Mouse (Mus musculus) G1E (cell line): ENCODE data around the gene Tnfsf12. TPM values are rescaled to one million over a fixed set of nuclear protein-coding genes. Genes with fewer than 3 reads are reported as not detected.

Experiments
- ATAC-seq: 2 replicates; pipeline ENCODE4 v1.8.0; 2016; ENCODE audit warnings: mild to moderate bottlenecking; ENCODE audit not compliant: insufficient number of reproducible peaks, poor library complexity, low FRiP score, severe bottlenecking; ENCODE audit errors: extremely low read depth
- DNase-seq: peaks from one replicate; pipeline ENCODE4 v3.0.0; 2012; ENCODE audit warnings: low spot score
- H3K27me3 ChIP-seq: 2 replicates; pipeline ENCODE4 v1.6.1; 2012; ENCODE audit warnings: mild to moderate bottlenecking, low read length, inconsistent platforms; ENCODE audit not compliant: insufficient read depth
- H3K36me3 ChIP-seq: replicated peaks from 2 replicates; pipeline ENCODE3; 2012; ENCODE audit warnings: mild to moderate bottlenecking, inconsistent platforms
- H3K4me1 ChIP-seq: 2 replicates; pipeline ENCODE4 v1.6.1; 2012; ENCODE audit warnings: low read depth, low read length, inconsistent platforms, mixed read lengths; ENCODE audit not compliant: insufficient read depth
- H3K4me3 ChIP-seq: 2 replicates; pipeline ENCODE4 v1.5.1; 2012; ENCODE audit warnings: low read depth, mild to moderate bottlenecking, inconsistent platforms, low read length, moderate library complexity, mixed read lengths
- H3K9me3 ChIP-seq: replicated peaks from 2 replicates; pipeline ENCODE4 v1.6.1; 2012; ENCODE audit warnings: inconsistent platforms
- CTCF ChIP-seq: IDR thresholded peaks from 2 replicates; pipeline ENCODE4 v1.5.1; 2012; ENCODE audit warnings: low read depth, low read length, inconsistent platforms, mixed read lengths
- GATA1 ChIP-seq: IDR thresholded peaks from 2 replicates; pipeline ENCODE4 v1.6.1; 2012; ENCODE audit warnings: borderline replicate concordance, low read length, inconsistent platforms, mixed read lengths
- GATA2 ChIP-seq: IDR thresholded peaks from 2 replicates; pipeline ENCODE4 v1.6.1; 2012; ENCODE audit warnings: low read depth, low read length, inconsistent platforms, borderline replicate concordance
- POLR2AphosphoS5 ChIP-seq: IDR thresholded peaks from 2 replicates; pipeline ENCODE4 v1.6.1; 2012; ENCODE audit warnings: low read depth, low read length, inconsistent platforms; ENCODE audit not compliant: insufficient replicate concordance
- TAL1 ChIP-seq: conservative IDR thresholded peaks from 2 replicates; pipeline ENCODE4 v1.6.1; 2012; ENCODE audit warnings: low read depth, low read length, inconsistent platforms, mixed read lengths
- polyA plus RNA-seq: library from polyadenylated mRNA; stranded (reverse); fragments of >175 nt; gene quantifications from 2 replicates; pipeline ENCODE4 v1.2.3, GENCODE M21; 2012
- total RNA-seq, 2 experiments: library from RNA; stranded (forward) in 1 of 2; stranded (reverse) in 1 of 2; fragments of 200-1000 nt in 1 of 2; fragments of >200 nt in 1 of 2; fragmentation: Nextera tagmentation in 1 of 2; gene quantifications; 2 replicates each; pipeline ENCODE4 v1.2.3; 2014 to 2017

The Tnfsf12 gene
- total and polyA plus RNA-seq, 3 experiments, result not detected

GRCm38 (mm10) chr11:69656065-69656455 lies 39.6 kb downstream of the Tnfsf12 start:
- Histone ChIP-seq H3K4me1 (peaks cover 61% of the 10 kb centered on the region), H3K36me3 (peaks cover 91% of the 10 kb centered on the region), H3K4me3 (no peak overlapping the region), H3K9me3 (no peaks in the 10 kb centered on the region), H3K27me3 (no peaks in the 10 kb centered on the region)
- ATAC-seq, result no peak
- no peak for TF ChIP-seq GATA1
- no peak for TF ChIP-seq POLR2AphosphoS5
- no peak for TF ChIP-seq CTCF
- TF ChIP-seq TAL1, result no peak
- no peak for TF ChIP-seq GATA2
- DNase-seq, result no peak

- Histone ChIP-seq H3K9me3 (no peaks in the 10 kb centered on the region), H3K27me3 (no peaks in the 10 kb centered on the region), H3K4me3 (no peak within 1 kb of the TSS), H3K36me3 (peaks cover 94% of the 10 kb centered on the region), H3K4me1 (peaks cover 59% of the 10 kb centered on the region)
- TF ChIP-seq CTCF, result no peak
- TF ChIP-seq POLR2AphosphoS5, result no peak
- TF ChIP-seq GATA1, result no peak
- no peak for TF ChIP-seq TAL1
- TF ChIP-seq GATA2, result no peak
- ATAC-seq (no peak), DNase-seq (no peak)
These were observed 40.2 kb downstream of the Tnfsf12 start, which contains the start of gene Sox15 for GRCm38 (mm10) chr11:69655264-69656064. Gene Sox15, plus strand, starts transcription at chr11:69655314.

- Histone ChIP-seq H3K4me3 (no peak overlapping the region), H3K4me1 (peaks cover 63% of the 10 kb centered on the region), H3K36me3 (peaks cover 96% of the 10 kb centered on the region), H3K9me3 (no peaks in the 10 kb centered on the region), H3K27me3 (no peaks in the 10 kb centered on the region)
- no peak for TF ChIP-seq TAL1
- TF ChIP-seq GATA1, result no peak
- no peak for TF ChIP-seq POLR2AphosphoS5
- no peak for TF ChIP-seq CTCF
- TF ChIP-seq GATA2, result no peak
- DNase-seq (no peak), ATAC-seq (no peak)
These were observed 40.9 kb downstream of the Tnfsf12 start for GRCm38 (mm10) chr11:69654760-69655159.

GRCm38 (mm10) chr11:69653399-69653798 lies 42.2 kb downstream of the Tnfsf12 start:
- H3K27me3 ChIP-seq, result no peaks in the 10 kb centered on the region
- H3K9me3 ChIP-seq, result no peaks in the 10 kb centered on the region
- H3K4me1 ChIP-seq, result peaks cover 56% of the 10 kb centered on the region
- H3K4me3 ChIP-seq, result no peak overlapping the region
- TF ChIP-seq CTCF (no peak), GATA1 (no peak), GATA2 (no peak), POLR2AphosphoS5 (no peak), TAL1 (no peak)
- peaks cover 98% of the 10 kb centered on the region for H3K36me3 ChIP-seq
- DNase-seq (no peak), ATAC-seq (no peak)

GRCm38 (mm10) chr11:69645860-69646259 lies 49.8 kb downstream of the Tnfsf12 start:
- no peak overlapping the region for H3K4me3 ChIP-seq
- H3K4me1 ChIP-seq, result peaks cover 9% of the 10 kb centered on the region
- no peaks in the 10 kb centered on the region for H3K27me3 ChIP-seq
- DNase-seq (no peak), ATAC-seq (no peak)
- H3K9me3 ChIP-seq, result no peaks in the 10 kb centered on the region
- peaks cover 95% of the 10 kb centered on the region for H3K36me3 ChIP-seq
- TF ChIP-seq CTCF, result no peak
- TF ChIP-seq GATA2, result no peak

Other genes with a start within 250 kb of the Tnfsf12 start
Only the 20 nearest of the 36 such genes appear.
- gene Wrap53, start 115.6 kb downstream of the Tnfsf12 start, total RNA-seq (2014; fragmentation: Nextera tagmentation), result 20.5 and 26.1 TPM in 2 replicates
- gene Wrap53, start 115.6 kb downstream of the Tnfsf12 start, total RNA-seq (2017), result 9.6 and 9.8 TPM in 2 replicates
- gene Wrap53, start 115.6 kb downstream of the Tnfsf12 start, polyA plus RNA-seq, result 15.7 and 22.0 TPM in 2 replicates
- 228 and 271 TPM in 2 replicates for gene Trp53, start 115.5 kb downstream of the Tnfsf12 start, total RNA-seq (2014; fragmentation: Nextera tagmentation)
- gene Trp53, start 115.5 kb downstream of the Tnfsf12 start, total RNA-seq (2017), result 52.1 and 57.4 TPM in 2 replicates
- 141 and 175 TPM in 2 replicates for gene Trp53, start 115.5 kb downstream of the Tnfsf12 start, polyA plus RNA-seq
- gene Atp1b2, start 89.9 kb downstream of the Tnfsf12 start, total RNA-seq (2014; fragmentation: Nextera tagmentation), result 84.5 and 116 TPM in 2 replicates
- gene Atp1b2, start 89.9 kb downstream of the Tnfsf12 start, total RNA-seq (2017), result 3.6 and 4.8 TPM in 2 replicates
- gene Atp1b2, start 89.9 kb downstream of the Tnfsf12 start, polyA plus RNA-seq, result 50.0 and 54.6 TPM in 2 replicates
- gene Shbg, start 77.9 kb downstream of the Tnfsf12 start, total RNA-seq (2014; fragmentation: Nextera tagmentation), result not detected in 2 replicates
- not detected in 2 replicates for gene Shbg, start 77.9 kb downstream of the Tnfsf12 start, total RNA-seq (2017)
- not detected in 2 replicates for gene Shbg, start 77.9 kb downstream of the Tnfsf12 start, polyA plus RNA-seq
- gene Sat2, start 73.8 kb downstream of the Tnfsf12 start, total RNA-seq (2014; fragmentation: Nextera tagmentation), result 2.4 and 7.3 TPM in 2 replicates
- gene Sat2, start 73.8 kb downstream of the Tnfsf12 start, total RNA-seq (2017), result 1.5 and 2.6 TPM in 2 replicates
- 0.09 TPM in 1 of 2 replicates, not detected in the other for gene Sat2, start 73.8 kb downstream of the Tnfsf12 start, polyA plus RNA-seq
- gene Fxr2, start 62.9 kb downstream of the Tnfsf12 start, total RNA-seq (2014; fragmentation: Nextera tagmentation), result 90.1 and 92.9 TPM in 2 replicates
- 44.9 and 53.6 TPM in 2 replicates for gene Fxr2, start 62.9 kb downstream of the Tnfsf12 start, total RNA-seq (2017)
- gene Fxr2, start 62.9 kb downstream of the Tnfsf12 start, polyA plus RNA-seq, result 77.8 and 82.4 TPM in 2 replicates
- 2.1 TPM in 1 of 2 replicates, not detected in the other for gene Sox15, start 40.5 kb downstream of the Tnfsf12 start, total RNA-seq (2014; fragmentation: Nextera tagmentation)
- 0.17 TPM in 1 of 2 replicates, not detected in the other for gene Sox15, start 40.5 kb downstream of the Tnfsf12 start, total RNA-seq (2017)
- gene Sox15, start 40.5 kb downstream of the Tnfsf12 start, polyA plus RNA-seq, result 0.20 and 0.36 TPM in 2 replicates
- gene Mpdu1, start 33.2 kb downstream of the Tnfsf12 start, total RNA-seq (2014; fragmentation: Nextera tagmentation), result 27.0 and 31.1 TPM in 2 replicates
- gene Mpdu1, start 33.2 kb downstream of the Tnfsf12 start, total RNA-seq (2017), result 43.4 and 63.6 TPM in 2 replicates
- 22.7 and 24.9 TPM in 2 replicates for gene Mpdu1, start 33.2 kb downstream of the Tnfsf12 start, polyA plus RNA-seq
- 3.5 TPM in 1 of 2 replicates, not detected in the other for gene Cd68, start 29.7 kb downstream of the Tnfsf12 start, total RNA-seq (2014; fragmentation: Nextera tagmentation)
- 5.0 and 6.1 TPM in 2 replicates for gene Cd68, start 29.7 kb downstream of the Tnfsf12 start, total RNA-seq (2017)
- 2.2 and 2.3 TPM in 2 replicates for gene Cd68, start 29.7 kb downstream of the Tnfsf12 start, polyA plus RNA-seq
- 986 and 993 TPM in 2 replicates for gene Eif4a1, start 23.4 kb downstream of the Tnfsf12 start, total RNA-seq (2014; fragmentation: Nextera tagmentation)
- gene Eif4a1, start 23.4 kb downstream of the Tnfsf12 start, total RNA-seq (2017), result 986 and 1,008 TPM in 2 replicates
- gene Eif4a1, start 23.4 kb downstream of the Tnfsf12 start, polyA plus RNA-seq, result 197 and 231 TPM in 2 replicates
- 111 and 128 TPM in 2 replicates for gene Senp3, start 13.8 kb downstream of the Tnfsf12 start, total RNA-seq (2014; fragmentation: Nextera tagmentation)
- 107 and 111 TPM in 2 replicates for gene Senp3, start 13.8 kb downstream of the Tnfsf12 start, total RNA-seq (2017)
- gene Senp3, start 13.8 kb downstream of the Tnfsf12 start, polyA plus RNA-seq, result 125 and 142 TPM in 2 replicates
- gene Tnfsf13, start 10.1 kb downstream of the Tnfsf12 start, total RNA-seq (2014; fragmentation: Nextera tagmentation), result not detected in 2 replicates
- gene Tnfsf13, start 10.1 kb downstream of the Tnfsf12 start, total RNA-seq (2017), result not detected in 2 replicates
- not detected in 2 replicates for gene Tnfsf13, start 10.1 kb downstream of the Tnfsf12 start, polyA plus RNA-seq
- not detected in 2 replicates for gene Tnfsfm13, start 249 bp upstream of the Tnfsf12 start, total RNA-seq (2014; fragmentation: Nextera tagmentation)
- not detected in 2 replicates for gene Tnfsfm13, start 249 bp upstream of the Tnfsf12 start, total RNA-seq (2017)
- not detected in 2 replicates for gene Tnfsfm13, start 249 bp upstream of the Tnfsf12 start, polyA plus RNA-seq
- 192 and 251 TPM in 2 replicates for gene Polr2a, start 62.8 kb upstream of the Tnfsf12 start, total RNA-seq (2014; fragmentation: Nextera tagmentation)
- 21.3 and 26.2 TPM in 2 replicates for gene Polr2a, start 62.8 kb upstream of the Tnfsf12 start, total RNA-seq (2017)
- 116 and 119 TPM in 2 replicates for gene Polr2a, start 62.8 kb upstream of the Tnfsf12 start, polyA plus RNA-seq
- gene Slc35g3, start 66.1 kb upstream of the Tnfsf12 start, total RNA-seq (2014; fragmentation: Nextera tagmentation), result 1.1 TPM in 1 of 2 replicates, not detected in the other
- gene Slc35g3, start 66.1 kb upstream of the Tnfsf12 start, total RNA-seq (2017), result 0.27 TPM in 1 of 2 replicates, not detected in the other
- gene Slc35g3, start 66.1 kb upstream of the Tnfsf12 start, polyA plus RNA-seq, result 0.18 TPM in 2 replicates
- gene Zbtb4, start 70.1 kb upstream of the Tnfsf12 start, total RNA-seq (2014; fragmentation: Nextera tagmentation), result 18.4 and 19.0 TPM in 2 replicates
- gene Zbtb4, start 70.1 kb upstream of the Tnfsf12 start, total RNA-seq (2017), result 5.6 and 8.6 TPM in 2 replicates
- 13.0 and 13.4 TPM in 2 replicates for gene Zbtb4, start 70.1 kb upstream of the Tnfsf12 start, polyA plus RNA-seq
- gene Chrnb1, start 100.1 kb upstream of the Tnfsf12 start, total RNA-seq (2014; fragmentation: Nextera tagmentation), result 2.3 and 2.8 TPM in 2 replicates
- gene Chrnb1, start 100.1 kb upstream of the Tnfsf12 start, total RNA-seq (2017), result 1.1 and 1.2 TPM in 2 replicates
- gene Chrnb1, start 100.1 kb upstream of the Tnfsf12 start, polyA plus RNA-seq, result 0.39 and 0.50 TPM in 2 replicates
- gene Fgf11, start 106.0 kb upstream of the Tnfsf12 start, total RNA-seq (2014; fragmentation: Nextera tagmentation), result 24.9 and 28.9 TPM in 2 replicates
- 3.6 and 4.2 TPM in 2 replicates for gene Fgf11, start 106.0 kb upstream of the Tnfsf12 start, total RNA-seq (2017)
- gene Fgf11, start 106.0 kb upstream of the Tnfsf12 start, polyA plus RNA-seq, result 7.7 and 8.6 TPM in 2 replicates
- not detected in 2 replicates for gene Tmem102, start 109.8 kb upstream of the Tnfsf12 start, total RNA-seq (2014; fragmentation: Nextera tagmentation)
- gene Tmem102, start 109.8 kb upstream of the Tnfsf12 start, total RNA-seq (2017), result not detected in 2 replicates
- not detected in 2 replicates for gene Tmem102, start 109.8 kb upstream of the Tnfsf12 start, polyA plus RNA-seq
- not detected in 2 replicates for gene Gm39566, start 119.4 kb upstream of the Tnfsf12 start, total RNA-seq (2014; fragmentation: Nextera tagmentation)
- gene Gm39566, start 119.4 kb upstream of the Tnfsf12 start, total RNA-seq (2017), result 0.05 and 0.06 TPM in 2 replicates
- gene Gm39566, start 119.4 kb upstream of the Tnfsf12 start, polyA plus RNA-seq, result not detected in 2 replicates